Mouse (Mus musculus) liver, embryonic 11.5 days (tissue): ENCODE results near the gene Stat3. TPM values are rescaled to one million over a fixed set of nuclear protein-coding genes. Genes with fewer than 3 reads are reported as not detected.

Experiments
- ATAC-seq: fragments of 200-750 bp; cut with Nextera tagmentation; replicated peaks from 2 replicates; pipeline ENCODE4 v1.8.0; 2017; ENCODE audit warnings: moderate number of reproducible peaks, mild to moderate bottlenecking, moderate TSS enrichment, moderate library complexity; ENCODE audit not compliant: low FRiP score
- DNase-seq: peaks from one replicate; pipeline ENCODE4 v3.0.0-alpha.2; 2017; ENCODE audit warnings: low spot score
- H3K27ac ChIP-seq: fragments of 300-500 bp; sonication (generic); 2 replicates; pipeline ENCODE4 v1.5.1; 2014; ENCODE audit warnings: mild to moderate bottlenecking, low read depth, low read length, control low read depth
- H3K27me3 ChIP-seq: fragments of 300-500 bp; sonication (generic); replicated peaks from 2 replicates; pipeline ENCODE4 v1.6.1; 2014; ENCODE audit warnings: low read length, mixed read lengths; ENCODE audit not compliant: control insufficient read depth, insufficient read depth
- H3K36me3 ChIP-seq: fragments of 300-500 bp; sonication (generic); 2 replicates; pipeline ENCODE4 v1.6.1; 2014; ENCODE audit warnings: mild to moderate bottlenecking, low read length, moderate library complexity, mixed read lengths; ENCODE audit not compliant: control insufficient read depth, insufficient read depth
- H3K4me1 ChIP-seq: fragments of 300-500 bp; sonication (generic); replicated peaks from 2 replicates; pipeline ENCODE4 v1.6.1; 2014; ENCODE audit warnings: low read length, mixed read lengths; ENCODE audit not compliant: control insufficient read depth, insufficient read depth
- H3K4me2 ChIP-seq: fragments of 300-500 bp; sonication (generic); 2 replicates; pipeline ENCODE4 v1.6.1; 2014; ENCODE audit warnings: mild to moderate bottlenecking, control low read depth, moderate library complexity
- H3K4me3 ChIP-seq: fragments of 300-500 bp; sonication (generic); 2 replicates; pipeline ENCODE4 v1.5.1; 2014; ENCODE audit warnings: low read depth, low read length, control low read depth
- H3K9ac ChIP-seq: fragments of 300-500 bp; sonication (generic); 2 replicates; pipeline ENCODE4 v1.6.1; 2014; ENCODE audit warnings: low read depth, low read length, control low read depth
- H3K9me3 ChIP-seq: fragments of 300-500 bp; sonication (generic); 2 replicates; pipeline ENCODE4 v1.6.1; 2016; ENCODE audit warnings: low read length, inconsistent platforms, mixed read lengths; ENCODE audit not compliant: control insufficient read depth
- WGBS: fragments of 180-500 bp; shearing (Covaris S2); extraction: QIAGEN DNeasy Blood & Tissue Kit; methylation state at CpG from one replicate; pipeline ENCODE4 v1.1.7; 2014; 5-methylcytosine and 5-hydroxymethylcytosine counted together
- polyA plus RNA-seq: library from polyadenylated mRNA; unstranded; fragments of >200 nt; fragmentation: Nextera tagmentation; extraction: Ambion mirVana; gene quantifications from 2 replicates; pipeline ENCODE4 v1.2.1, GENCODE M21; 2014

The Stat3 gene
- polyA plus RNA-seq, 1 experiment from 2014 or later: 57.3 TPM

- no peak for ATAC-seq
- no peaks in the 10 kb centered on the region for H3K36me3 ChIP-seq
- no peak overlapping the region for H3K27ac ChIP-seq
- no peaks in the 10 kb centered on the region for H3K9me3 ChIP-seq
- peaks cover 21% of the 10 kb centered on the region for H3K4me1 ChIP-seq
- H3K4me2 ChIP-seq: no peak overlapping the region
- H3K4me3 ChIP-seq: no peak overlapping the region
- DNase-seq: no peak
- peaks cover 12% of the 10 kb centered on the region for H3K27me3 ChIP-seq
- no peak overlapping the region for H3K9ac ChIP-seq
- WGBS: 72% methylated on average over 2 of the region's 2 CpGs
Measured at GRCm38 (mm10) chr11:100852088-100852487, 87.3 kb downstream of the Stat3 start.

GRCm38 (mm10) chr11:100850778-100851528 lies 88.4 kb downstream of the Stat3 start:
- Histone ChIP-seq H3K27me3 (peaks cover 9% of the 10 kb centered on the region), H3K9ac (peak overlapping the region; percentile 98), H3K4me2 (peak overlapping the region; percentile 77), H3K27ac (peak overlapping the region; percentile 94), H3K4me3 (peak overlapping the region; percentile 94), H3K9me3 (no peaks in the 10 kb centered on the region), H3K4me1 (peaks cover 21% of the 10 kb centered on the region), H3K36me3 (no peaks in the 10 kb centered on the region)
- peak; percentile 39; the same call in 1 of the 2 replicates for ATAC-seq
- WGBS: 5% methylated on average over 33 of the region's 33 CpGs
- no peak for DNase-seq

DNA sequence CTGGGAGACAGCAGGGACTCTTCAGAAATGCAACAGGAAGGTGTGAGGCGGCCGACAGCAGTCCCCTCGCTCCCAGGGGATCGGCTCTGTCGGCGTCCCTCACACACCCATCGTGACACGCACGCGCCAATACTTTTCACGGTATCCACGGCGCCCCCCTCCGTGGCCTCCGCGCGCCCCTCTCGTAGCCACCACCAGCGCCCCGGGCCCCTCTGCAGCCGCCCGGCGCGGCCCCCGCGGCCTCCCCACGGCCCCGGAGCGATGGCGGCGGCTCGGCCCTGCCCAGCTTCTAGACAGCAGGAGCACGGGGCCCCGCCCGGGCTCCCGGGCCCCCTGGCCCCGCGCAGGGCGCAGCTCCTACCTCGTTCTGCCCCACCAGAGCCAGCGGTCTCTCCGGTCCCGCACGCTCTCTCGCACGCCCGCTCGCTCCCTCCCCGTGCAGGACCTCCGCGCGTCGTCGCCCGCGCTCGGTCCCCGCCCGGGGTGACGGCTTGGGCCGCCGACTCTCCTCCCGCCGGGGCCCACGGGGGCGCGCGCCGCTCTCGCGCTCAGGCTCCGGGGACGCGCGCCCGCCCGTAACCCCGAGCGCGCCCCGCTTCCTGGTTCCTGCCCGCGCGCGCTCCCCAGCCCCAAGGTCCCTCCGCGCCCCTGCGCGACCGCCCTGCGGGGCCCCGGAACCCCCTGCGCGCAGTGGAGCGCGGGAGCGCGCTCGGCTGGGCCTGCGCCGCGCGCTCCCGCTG lies 89.1 kb downstream of the Stat3 start, which contains the start of gene Stat5b:
Gene Stat5b (minus strand): TSS at position 687 of the 740 bp plus-strand sequence.
- H3K4me3 ChIP-seq: peak within 1 kb of the TSS; percentile 94
- H3K27me3 ChIP-seq: peaks cover 7% of the 10 kb centered on the region
- peak within 1 kb of the TSS; percentile 98 for H3K9ac ChIP-seq
- peak within 1 kb of the TSS; percentile 77 for H3K4me2 ChIP-seq
- H3K36me3 ChIP-seq: no peaks in the 10 kb centered on the region
- H3K4me1 ChIP-seq: peaks cover 23% of the 10 kb centered on the region
- under 1% methylated on average over 95 of the region's 104 CpGs for WGBS
- ATAC-seq (peak; percentile 75), DNase-seq (peak; percentile 82)
- peak within 1 kb of the TSS; percentile 94 for H3K27ac ChIP-seq
- H3K9me3 ChIP-seq: no peaks in the 10 kb centered on the region

DNA sequence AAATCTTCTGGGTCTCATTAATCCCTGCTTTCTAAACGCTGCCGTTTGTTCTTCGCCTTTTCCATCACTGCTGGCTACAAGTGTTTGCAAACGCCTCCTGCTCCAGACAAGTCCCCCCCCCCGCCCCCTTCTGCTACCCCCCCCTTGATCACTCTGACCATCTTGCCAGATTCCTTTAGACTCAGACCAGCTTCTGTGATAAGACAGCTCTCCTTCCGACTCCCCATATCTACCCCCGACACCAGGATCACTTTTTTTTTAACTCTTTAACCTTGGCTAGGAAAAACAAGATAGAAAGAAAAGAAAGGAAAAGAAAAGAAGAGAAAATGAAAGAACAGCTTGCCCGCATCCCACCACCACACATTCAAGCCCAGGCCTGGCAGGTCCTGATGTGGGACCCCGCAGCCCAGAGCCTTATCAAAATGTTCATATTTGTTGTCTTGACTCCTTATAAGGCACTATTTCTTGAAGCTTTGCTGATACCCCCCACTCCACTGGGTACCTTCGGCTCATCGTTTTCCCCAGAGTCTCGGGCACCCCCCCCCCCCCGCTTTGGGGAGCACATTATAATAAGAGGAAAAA lies 89.8 kb downstream of the Stat3 start:
- peaks cover 4% of the 10 kb centered on the region for H3K27me3 ChIP-seq
- ATAC-seq (peak; percentile 66), DNase-seq (no peak)
- H3K9me3 ChIP-seq: no peaks in the 10 kb centered on the region
- peaks cover 26% of the 10 kb centered on the region for H3K4me1 ChIP-seq
- H3K27ac ChIP-seq: peak overlapping the region; percentile 94
- H3K9ac ChIP-seq: peak overlapping the region; percentile 98
- H3K4me3 ChIP-seq: peak overlapping the region; percentile 94
- H3K36me3 ChIP-seq: no peaks in the 10 kb centered on the region
- under 1% methylated on average over 13 of the region's 13 CpGs for WGBS
- peak overlapping the region; percentile 77 for H3K4me2 ChIP-seq

GRCm38 (mm10) chr11:100848789-100849379 lies 90.5 kb downstream of the Stat3 start:
- Histone ChIP-seq H3K4me1 (peaks cover 26% of the 10 kb centered on the region), H3K9ac (peak overlapping the region; percentile 98)
- DNase-seq: no peak

GRCm38 (mm10) chr11:100848080-100848479 lies 91.3 kb downstream of the Stat3 start:
- no peaks in the 10 kb centered on the region for H3K9me3 ChIP-seq
- H3K4me1 ChIP-seq: peaks cover 26% of the 10 kb centered on the region
- peak overlapping the region; percentile 77 for H3K4me2 ChIP-seq
- H3K9ac ChIP-seq: peak overlapping the region; percentile 31; the same call in 1 of the 2 replicates
- no peaks in the 10 kb centered on the region for H3K36me3 ChIP-seq
- ATAC-seq (no peak), DNase-seq (no peak)
- H3K27me3 ChIP-seq: no peaks in the 10 kb centered on the region
- WGBS: 38% methylated on average over 4 of the region's 4 CpGs
- H3K4me3 ChIP-seq: peak overlapping the region; percentile 94
- 0 out of 2 replicates have a peak overlapping the region, but pooled peaks have one; percentile 10 for H3K27ac ChIP-seq

More at GRCm38 (mm10) chr11:100848789-100849379, 90.5 kb downstream of the Stat3 start:
- WGBS: 48% methylated on average over 6 of the region's 6 CpGs
- peak overlapping the region; percentile 77 for H3K4me2 ChIP-seq
- no peak for ATAC-seq
- peak overlapping the region; percentile 94; the same call in 1 of the 2 replicates for H3K27ac ChIP-seq
- no peaks in the 10 kb centered on the region; the same call in 1 of the 2 replicates for H3K27me3 ChIP-seq
- H3K9me3 ChIP-seq: no peaks in the 10 kb centered on the region
- no peaks in the 10 kb centered on the region for H3K36me3 ChIP-seq
- H3K4me3 ChIP-seq: peak overlapping the region; percentile 94

DNA sequence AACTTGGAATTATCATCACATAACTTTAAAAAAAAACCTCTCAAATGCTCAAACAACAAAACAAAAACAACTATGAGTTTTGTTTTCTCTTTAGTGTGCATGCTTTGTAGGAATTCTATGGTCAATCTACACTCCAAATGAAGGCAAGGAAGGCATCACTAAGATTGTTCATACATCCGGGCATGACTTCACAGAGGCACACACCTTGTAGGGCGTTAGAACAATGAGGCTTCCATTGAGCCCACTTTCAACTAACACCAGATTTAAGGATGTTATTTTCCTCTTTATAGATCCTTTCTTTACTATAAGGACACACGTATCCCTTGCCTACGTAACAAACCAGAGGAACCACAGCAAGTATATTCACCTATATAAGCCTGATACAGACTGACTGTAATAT lies 91.8 kb downstream of the Stat3 start:
- no peak overlapping the region for H3K9ac ChIP-seq

DNA sequence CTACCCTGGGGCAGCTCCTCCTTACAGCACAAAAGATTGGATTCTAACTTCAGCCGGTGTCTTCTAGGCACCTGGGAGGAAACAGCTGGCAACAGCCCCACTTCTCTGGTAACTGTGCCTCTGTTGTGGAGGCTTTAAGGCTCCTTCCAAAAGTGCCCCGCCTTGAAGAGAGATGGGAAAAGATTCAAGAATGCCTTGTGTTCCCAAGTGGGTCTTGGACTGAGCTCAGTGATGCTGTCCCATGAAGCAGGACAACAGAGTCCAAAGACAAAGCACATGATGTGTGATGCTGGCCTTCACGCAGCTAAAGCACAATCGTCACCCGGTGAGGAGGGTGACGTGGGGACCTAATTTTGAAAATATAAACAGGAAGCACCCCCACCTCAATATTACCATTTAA lies 93.5 kb downstream of the Stat3 start:
- no peak for ATAC-seq
- WGBS: 84% methylated on average over 6 of the region's 6 CpGs
- Histone ChIP-seq H3K9me3 (no peaks in the 10 kb centered on the region), H3K27ac (no peak overlapping the region), H3K27me3 (no peaks in the 10 kb centered on the region), H3K4me3 (no peak overlapping the region), H3K36me3 (no peaks in the 10 kb centered on the region), H3K4me1 (peaks cover 33% of the 10 kb centered on the region), H3K9ac (no peak overlapping the region), H3K4me2 (no peak overlapping the region)
- DNase-seq: no peak

More for the DNA sequence above, 91.8 kb downstream of the Stat3 start:
- ATAC-seq (no peak), DNase-seq (no peak)
- WGBS: 91% methylated on average over 4 of the region's 4 CpGs
- Histone ChIP-seq H3K27ac (no peak overlapping the region), H3K36me3 (no peaks in the 10 kb centered on the region), H3K4me3 (no peak overlapping the region), H3K4me2 (peak overlapping the region; percentile 77), H3K4me1 (peaks cover 26% of the 10 kb centered on the region), H3K9me3 (no peaks in the 10 kb centered on the region), H3K27me3 (no peaks in the 10 kb centered on the region)
